Mouse (Mus musculus) forebrain, embryonic 10.5 days (tissue): ENCODE data around the gene Ripor1. TPM values are rescaled to one million over a fixed set of nuclear protein-coding genes. Genes with fewer than 3 reads are reported as not detected.
"Not testable (repeated sequence)": the region's sequence is repeated elsewhere in the genome, so short reads cannot be mapped to it uniquely, and the experiment has no call there.

Experiments
- DNase-seq: peaks from one replicate; pipeline ENCODE4 v3.0.0-alpha.2; 2017; ENCODE audit warnings: low spot score; ENCODE audit errors: extremely low spot score
- H3K27ac ChIP-seq: fragments of 300-500 bp; sonication (generic); 2 replicates; pipeline ENCODE4 v1.5.1; 2016; ENCODE audit warnings: mild to moderate bottlenecking
- H3K27me3 ChIP-seq: fragments of 300-500 bp; sonication (generic); 2 replicates; pipeline ENCODE4 v1.6.1; 2016; ENCODE audit warnings: mild to moderate bottlenecking; ENCODE audit not compliant: poor library complexity, severe bottlenecking
- H3K36me3 ChIP-seq: fragments of 300-500 bp; sonication (generic); replicated peaks from 2 replicates; pipeline ENCODE4 v1.6.1; 2016; ENCODE audit warnings: mild to moderate bottlenecking, moderate library complexity
- H3K4me1 ChIP-seq: fragments of 300-500 bp; sonication (generic); 2 replicates; pipeline ENCODE4 v1.6.1; 2016
- H3K4me3 ChIP-seq: fragments of 300-500 bp; sonication (generic); 2 replicates; pipeline ENCODE4 v1.5.1; 2016; ENCODE audit warnings: mild to moderate bottlenecking, moderate library complexity
- H3K9me3 ChIP-seq: fragments of 300-500 bp; sonication (generic); 2 replicates; pipeline ENCODE4 v1.6.1; 2016; ENCODE audit warnings: mild to moderate bottlenecking, moderate library complexity
- WGBS: fragments of 180-500 bp; shearing (Covaris S2); methylation state at CpG from one replicate; pipeline ENCODE4 v1.1.7; 2016; 5-methylcytosine and 5-hydroxymethylcytosine counted together
- polyA plus RNA-seq: library from polyadenylated mRNA; unstranded; fragments of >200 nt; fragmentation: Nextera tagmentation; extraction: Ambion mirVana; gene quantifications from 2 replicates; pipeline ENCODE4 v1.2.1, GENCODE M21; 2016

The Ripor1 gene
- polyA plus RNA-seq, 1 experiment from 2014 or later = 13.9 TPM

- no peaks in the 10 kb centered on the region for H3K9me3 ChIP-seq
- no peak overlapping the region for H3K4me3 ChIP-seq
- peaks cover 20% of the 10 kb centered on the region for H3K4me1 ChIP-seq
- no peaks in the 10 kb centered on the region for H3K36me3 ChIP-seq
- WGBS = 89% methylated on average over 2 of the region's 2 CpGs
- no peak overlapping the region for H3K27ac ChIP-seq
- no peak for DNase-seq
- peaks cover 27% of the 10 kb centered on the region for H3K27me3 ChIP-seq
Observed at GRCm38 (mm10) chr8:105592431-105592830, 12.6 kb upstream of the Ripor1 start.

- WGBS = 37% methylated on average over 15 of the region's 15 CpGs
- DNase-seq = no peak
Observed at GRCm38 (mm10) chr8:105593859-105594258, 11.2 kb upstream of the Ripor1 start.

GRCm38 (mm10) chr8:105594451-105595242 is 10.4 kb upstream of the Ripor1 start:
- H3K9me3 ChIP-seq = no peaks in the 10 kb centered on the region
- H3K27me3 ChIP-seq = peaks cover 27% of the 10 kb centered on the region
- DNase-seq = no peak
- no peak overlapping the region for H3K27ac ChIP-seq
- H3K4me1 ChIP-seq = peaks cover 20% of the 10 kb centered on the region
- no peak overlapping the region for H3K4me3 ChIP-seq
- no peaks in the 10 kb centered on the region for H3K36me3 ChIP-seq
- WGBS = 78% methylated on average over 18 of the region's 18 CpGs

More at GRCm38 (mm10) chr8:105593859-105594258, 11.2 kb upstream of the Ripor1 start:
- Histone ChIP-seq H3K36me3 (no peaks in the 10 kb centered on the region), H3K27ac (peak overlapping the region; percentile 36; the same call in 1 of the 2 replicates), H3K4me3 (peak overlapping the region; percentile 13), H3K9me3 (no peaks in the 10 kb centered on the region), H3K27me3 (peaks cover 27% of the 10 kb centered on the region), H3K4me1 (peaks cover 20% of the 10 kb centered on the region)

- no peaks in the 10 kb centered on the region for H3K9me3 ChIP-seq
- peaks cover 20% of the 10 kb centered on the region for H3K4me1 ChIP-seq
- H3K27me3 ChIP-seq = peaks cover 27% of the 10 kb centered on the region
- H3K4me3 ChIP-seq = peak overlapping the region; percentile 30
- 3% methylated on average over 14 of the region's 14 CpGs for WGBS
- DNase-seq = peak; percentile 51
- no peaks in the 10 kb centered on the region for H3K36me3 ChIP-seq
- H3K27ac ChIP-seq = no peak overlapping the region
Observed at GRCm38 (mm10) chr8:105596362-105597034, 8.6 kb upstream of the Ripor1 start.

GRCm38 (mm10) chr8:105598777-105599176 is 6.3 kb upstream of the Ripor1 start:
- no peak overlapping the region for H3K27ac ChIP-seq
- H3K36me3 ChIP-seq = no peaks in the 10 kb centered on the region
- H3K9me3 ChIP-seq = no peaks in the 10 kb centered on the region
- no peak for DNase-seq
- 80% methylated on average over 6 of the region's 6 CpGs for WGBS
- no peak overlapping the region for H3K4me3 ChIP-seq
- peaks cover 35% of the 10 kb centered on the region for H3K27me3 ChIP-seq
- peaks cover 17% of the 10 kb centered on the region for H3K4me1 ChIP-seq

- H3K27ac ChIP-seq = no peak overlapping the region
- no peaks in the 10 kb centered on the region for H3K36me3 ChIP-seq
- WGBS = 76% methylated on average over 5 of the region's 5 CpGs
Observed at GRCm38 (mm10) chr8:105601301-105601700, 3.8 kb upstream of the Ripor1 start.

GRCm38 (mm10) chr8:105602540-105602939 is 2.5 kb upstream of the Ripor1 start:
- not testable (repeated sequence) for H3K27ac ChIP-seq, H3K4me3 ChIP-seq, H3K9me3 ChIP-seq, DNase-seq, H3K36me3 ChIP-seq
- 91% methylated on average over 2 of the region's 3 CpGs for WGBS
- peaks cover 15% of the 10 kb centered on the region for H3K27me3 ChIP-seq
- peaks cover 34% of the 10 kb centered on the region for H3K4me1 ChIP-seq

More at GRCm38 (mm10) chr8:105601301-105601700, 3.8 kb upstream of the Ripor1 start:
- no peak for DNase-seq
- no peak overlapping the region for H3K4me3 ChIP-seq
- peaks cover 15% of the 10 kb centered on the region for H3K27me3 ChIP-seq
- H3K9me3 ChIP-seq = no peaks in the 10 kb centered on the region
- H3K4me1 ChIP-seq = peaks cover 29% of the 10 kb centered on the region

GRCm38 (mm10) chr8:105605491-105606188 is 585 bp downstream of the Ripor1 start:
- Histone ChIP-seq H3K27ac (peak overlapping the region; percentile 88), H3K9me3 (no peaks in the 10 kb centered on the region), H3K27me3 (peaks cover 15% of the 10 kb centered on the region), H3K4me3 (peak overlapping the region; percentile 88), H3K36me3 (no peaks in the 10 kb centered on the region), H3K4me1 (peaks cover 38% of the 10 kb centered on the region)
- no peak for DNase-seq
- WGBS = 2% methylated on average over 36 of the region's 39 CpGs

- peak; percentile 84 for DNase-seq
- 1% methylated on average over 30 of the region's 30 CpGs for WGBS
- H3K27ac ChIP-seq = peak overlapping the region; percentile 88
Observed at GRCm38 (mm10) chr8:105606189-105607023, 1.4 kb downstream of the Ripor1 start.

GRCm38 (mm10) chr8:105607062-105607461 is 2.0 kb downstream of the Ripor1 start:
- peak overlapping the region; percentile 88 for H3K4me3 ChIP-seq
- WGBS = 7% methylated on average over 10 of the region's 10 CpGs
- no peaks in the 10 kb centered on the region for H3K9me3 ChIP-seq
- H3K4me1 ChIP-seq = peaks cover 38% of the 10 kb centered on the region
- H3K36me3 ChIP-seq = no peaks in the 10 kb centered on the region
- peaks cover 25% of the 10 kb centered on the region for H3K27me3 ChIP-seq
- peak overlapping the region; percentile 88 for H3K27ac ChIP-seq
- DNase-seq = no peak

More at GRCm38 (mm10) chr8:105606189-105607023, 1.4 kb downstream of the Ripor1 start:
- Histone ChIP-seq H3K4me3 (peak overlapping the region; percentile 88), H3K4me1 (peaks cover 38% of the 10 kb centered on the region), H3K9me3 (no peaks in the 10 kb centered on the region), H3K27me3 (peaks cover 19% of the 10 kb centered on the region), H3K36me3 (no peaks in the 10 kb centered on the region)

GRCm38 (mm10) chr8:105607684-105608083 is 2.6 kb downstream of the Ripor1 start:
- Histone ChIP-seq H3K4me1 (peaks cover 38% of the 10 kb centered on the region), H3K27me3 (peaks cover 31% of the 10 kb centered on the region), H3K4me3 (0 out of 2 replicates have a peak overlapping the region, but pooled peaks have one; percentile 88), H3K9me3 (no peaks in the 10 kb centered on the region), H3K36me3 (no peaks in the 10 kb centered on the region), H3K27ac (no peak overlapping the region)
- DNase-seq = no peak
- WGBS = 29% methylated on average over 4 of the region's 4 CpGs

GRCm38 (mm10) chr8:105609355-105609754 is 4.3 kb downstream of the Ripor1 start:
- H3K4me1 ChIP-seq = peaks cover 52% of the 10 kb centered on the region
- 84% methylated on average over 2 of the region's 2 CpGs for WGBS

More at GRCm38 (mm10) chr8:105609355-105609754, 4.3 kb downstream of the Ripor1 start:
- H3K9me3 ChIP-seq = no peaks in the 10 kb centered on the region
- no peak overlapping the region for H3K27ac ChIP-seq
- H3K4me3 ChIP-seq = no peak overlapping the region
- peaks cover 32% of the 10 kb centered on the region for H3K27me3 ChIP-seq
- no peak for DNase-seq
- H3K36me3 ChIP-seq = no peaks in the 10 kb centered on the region
